Mouse (Mus musculus): ENCODE measurements around the gene Bend3.

Bend3 gene

DNA sequence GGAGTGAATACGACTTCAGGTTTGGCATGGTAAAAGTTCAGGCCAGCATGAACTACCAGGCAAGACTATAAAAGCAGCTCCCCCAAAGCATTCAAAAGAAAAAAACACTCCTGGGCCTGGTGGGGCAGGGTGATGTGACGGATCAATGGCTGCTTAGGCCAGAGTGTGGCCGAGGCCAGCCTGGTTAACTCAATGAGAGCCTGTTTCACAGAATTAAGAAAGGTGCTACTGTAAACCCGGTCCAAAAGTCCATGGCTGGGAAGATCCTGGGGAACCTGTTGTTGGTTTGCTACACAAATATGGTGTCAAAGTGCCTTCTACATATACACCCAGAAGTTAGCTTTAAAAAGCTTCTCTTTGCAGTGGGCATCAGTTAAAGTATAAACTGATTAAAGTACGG is 60.2 kb downstream of the Bend3 start:
- no peak for DNase-seq

DNA sequence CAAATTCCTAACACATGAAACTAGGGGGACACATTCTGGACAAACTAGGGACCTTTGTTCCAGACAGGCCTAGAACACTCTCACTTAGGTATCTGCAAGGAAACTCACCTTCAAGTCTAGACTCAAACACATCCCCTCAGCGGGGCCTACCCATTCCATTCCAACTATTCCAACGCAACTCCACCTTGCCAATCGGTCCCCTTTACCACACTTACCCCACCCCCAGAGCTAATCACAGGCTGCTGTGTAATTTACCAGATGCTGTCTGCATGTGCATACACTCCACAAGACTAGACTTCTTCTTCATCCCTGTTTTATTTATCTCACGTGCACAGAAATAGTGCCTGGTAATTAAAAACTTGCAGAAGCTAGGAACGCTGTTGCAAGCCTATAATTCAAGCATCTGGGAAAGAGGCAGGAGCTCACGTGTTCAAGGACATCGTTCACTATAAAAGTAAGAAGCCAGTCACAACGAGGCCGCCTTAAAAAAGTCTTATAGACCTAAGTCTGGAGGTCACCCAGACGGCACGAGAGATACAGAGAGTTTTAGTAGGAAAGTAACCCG is 61.2 kb downstream of the Bend3 start:
- no peak for DNase-seq

GRCm38 (mm10) chr10:43540442-43541152 is 62.0 kb downstream of the Bend3 start, which contains the start of gene 1700021F05Rik:
Gene 1700021F05Rik (minus strand): TSS chr10:43540994.
- DNase-seq = peak; percentile 95

GRCm38 (mm10) chr10:43541153-43541544 is 62.5 kb downstream of the Bend3 start:
- DNase-seq = no peak

- peak; percentile 44 for DNase-seq
Measured at GRCm38 (mm10) chr10:43549411-43549810, 70.8 kb downstream of the Bend3 start.

- no peak for DNase-seq
Measured at GRCm38 (mm10) chr10:43550923-43551322, 72.3 kb downstream of the Bend3 start.

DNA sequence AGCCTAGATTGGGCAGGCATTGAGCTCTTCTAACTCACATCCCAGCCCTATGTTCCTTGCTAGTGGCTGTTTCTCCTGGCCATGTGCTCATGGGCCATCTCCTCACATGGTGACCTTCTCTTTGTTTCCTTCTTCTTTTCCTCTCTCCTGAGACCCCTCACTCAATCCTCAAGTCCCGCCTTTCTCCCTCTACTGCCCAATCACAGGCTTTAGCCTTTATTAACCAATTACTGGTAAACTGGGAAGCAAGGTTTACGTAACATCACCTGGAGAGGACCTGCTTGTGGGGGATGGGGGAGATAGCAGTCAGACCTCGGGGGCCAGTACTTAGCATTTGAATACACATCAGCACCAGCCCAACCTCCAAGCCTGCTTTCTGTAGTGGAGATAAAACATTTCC is 72.8 kb downstream of the Bend3 start:
- DNase-seq = no peak

DNA sequence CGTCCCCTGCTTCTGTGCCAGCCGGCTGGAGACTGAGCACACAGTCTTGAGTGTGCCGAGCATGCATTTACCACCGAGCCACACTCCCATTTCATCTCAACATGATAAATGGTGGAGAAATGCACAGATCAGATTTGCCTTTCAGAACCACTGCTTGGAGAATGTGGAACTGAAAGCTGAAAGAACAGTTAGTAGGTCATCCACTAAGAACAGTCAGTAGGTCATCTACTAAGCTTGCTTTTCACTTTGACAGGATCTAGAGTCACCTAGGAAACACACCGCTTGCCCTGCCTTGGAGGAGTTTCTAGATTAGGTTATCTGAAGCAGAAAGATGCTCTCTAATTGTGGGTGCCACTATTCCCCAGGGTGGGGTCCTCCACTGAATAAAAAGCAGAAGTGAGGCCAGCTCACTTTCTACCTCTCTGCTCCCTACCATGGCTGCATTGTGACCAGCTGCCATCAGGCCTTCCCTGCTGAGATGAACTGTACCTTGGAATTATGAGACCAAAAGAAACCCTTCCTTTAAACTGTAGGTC is 79.1 kb downstream of the Bend3 start:
- DNase-seq = no peak

DNA sequence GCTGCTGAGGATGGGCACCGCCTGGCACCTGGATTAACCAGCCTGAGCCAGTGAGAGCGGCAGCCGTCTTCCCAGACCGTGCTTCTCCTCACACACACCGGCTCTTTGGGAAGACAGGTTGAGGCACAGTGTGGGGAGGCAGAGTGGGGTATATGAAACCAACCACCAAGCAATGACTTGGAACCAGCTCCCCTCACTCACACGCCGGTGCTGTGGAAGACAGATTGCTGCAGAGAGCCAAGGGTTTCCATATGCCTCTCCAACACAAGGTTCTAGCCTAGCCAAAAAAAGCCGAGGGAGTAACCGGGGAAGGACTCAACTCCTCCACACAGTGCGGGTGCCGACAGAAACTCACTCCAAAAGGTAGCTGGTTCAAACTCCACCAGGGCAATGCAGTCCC is 80.7 kb downstream of the Bend3 start:
- DNase-seq = no peak

DNA sequence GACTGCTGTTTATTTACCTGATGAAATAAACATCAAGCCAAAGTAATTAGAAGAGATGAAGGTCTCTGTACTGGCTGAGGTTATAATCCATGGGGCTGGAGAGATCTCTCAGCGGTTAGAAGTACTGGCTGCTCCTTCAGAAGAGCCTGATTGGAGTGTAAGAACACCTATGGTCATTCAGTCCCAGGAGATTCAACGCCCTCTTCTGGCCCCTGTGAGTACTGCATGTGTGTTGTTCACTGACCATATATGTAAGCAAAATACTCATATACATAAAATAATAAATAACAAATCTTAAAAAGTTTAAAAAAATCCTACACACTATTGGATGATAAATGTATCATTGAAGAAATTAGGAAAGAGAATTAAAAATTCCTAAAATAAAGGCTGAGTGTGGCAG is 82.1 kb downstream of the Bend3 start:
- peak; percentile 56 for DNase-seq

GRCm38 (mm10) chr10:43561311-43561710 is 82.7 kb downstream of the Bend3 start:
- DNase-seq = no peak
